Mouse (Mus musculus) cerebellum, adult 2 months (tissue): Measurements from ENCODE around the gene Gm10354.
"Not testable (repeated sequence)": the region's sequence is repeated elsewhere in the genome, so short reads cannot be mapped to it uniquely, and the experiment has no call there.

Experiments used
- CTCF ChIP-seq: fragments of 200-500 bp; IDR thresholded peaks from 2 replicates; pipeline ENCODE4 v1.5.1; 2011; ENCODE audit warnings: low read depth, mild to moderate bottlenecking, control low read depth, low read length, moderate library complexity, borderline replicate concordance; ENCODE audit not compliant: insufficient read depth
- POLR2A ChIP-seq: fragments of 200-500 bp; IDR thresholded peaks from 2 replicates; pipeline ENCODE4 v1.6.1; 2011; ENCODE audit warnings: low read length, control low read depth, borderline replicate concordance; ENCODE audit not compliant: insufficient read depth

GRCm38 (mm10) chr5:15005584-15005983 lies 26.8 kb upstream of the Gm10354 start:
- not testable (repeated sequence) for TF ChIP-seq CTCF, POLR2A
